Mouse (Mus musculus) hindbrain, embryonic 12.5 days (tissue): ENCODE measurements around the gene Tmcc2. TPM values are rescaled to one million over a fixed set of nuclear protein-coding genes. Genes with fewer than 3 reads are reported as not detected.
A peak's percentile ranks its signal among the peaks of the same experiment; 100 is the strongest.

Experiments used
- ATAC-seq: fragments of 200-750 bp; cut with Nextera tagmentation; 2 replicates; pipeline ENCODE4 v1.8.0; 2017; ENCODE audit warnings: moderate TSS enrichment; ENCODE audit not compliant: low FRiP score
- H3K27ac ChIP-seq: fragments of 300-500 bp; sonication (generic); 2 replicates; pipeline ENCODE4 v1.5.1; 2016; ENCODE audit warnings: mild to moderate bottlenecking
- H3K27me3 ChIP-seq: fragments of 300-500 bp; sonication (generic); 2 replicates; pipeline ENCODE4 v1.6.1; 2016; ENCODE audit warnings: mild to moderate bottlenecking
- H3K36me3 ChIP-seq: fragments of 300-500 bp; sonication (generic); 2 replicates; pipeline ENCODE4 v1.6.1; 2016; ENCODE audit warnings: mild to moderate bottlenecking
- H3K4me1 ChIP-seq: fragments of 300-500 bp; sonication (generic); 2 replicates; pipeline ENCODE4 v1.6.1; 2016
- H3K4me2 ChIP-seq: fragments of 300-500 bp; sonication (generic); replicated peaks from 2 replicates; pipeline ENCODE4 v1.6.1; 2016; ENCODE audit warnings: mild to moderate bottlenecking
- H3K4me3 ChIP-seq: fragments of 300-500 bp; sonication (generic); 2 replicates; pipeline ENCODE4 v1.5.1; 2016; ENCODE audit warnings: mild to moderate bottlenecking
- H3K9ac ChIP-seq: fragments of 300-500 bp; sonication (generic); 2 replicates; pipeline ENCODE4 v1.6.1; 2016; ENCODE audit warnings: mild to moderate bottlenecking, moderate library complexity
- H3K9me3 ChIP-seq: fragments of 300-500 bp; sonication (generic); replicated peaks from 2 replicates; pipeline ENCODE4 v1.6.1; 2016; ENCODE audit warnings: mild to moderate bottlenecking
- whole genome bisulfite sequencing: fragments of 180-500 bp; shearing (Covaris S2); methylation state at CpG from one replicate; pipeline ENCODE4 v1.1.7; 2016; 5-methylcytosine and 5-hydroxymethylcytosine counted together
- polyA plus RNA-seq: library from polyadenylated mRNA; unstranded; fragments of >200 nt; fragmentation: Nextera tagmentation; extraction: Ambion mirVana; gene quantifications from 2 replicates; pipeline ENCODE4 v1.2.1, GENCODE M21; 2016

Tmcc2 gene
- polyA plus RNA-seq, 1 experiment from 2014 or later, result 37.8 TPM

DNA sequence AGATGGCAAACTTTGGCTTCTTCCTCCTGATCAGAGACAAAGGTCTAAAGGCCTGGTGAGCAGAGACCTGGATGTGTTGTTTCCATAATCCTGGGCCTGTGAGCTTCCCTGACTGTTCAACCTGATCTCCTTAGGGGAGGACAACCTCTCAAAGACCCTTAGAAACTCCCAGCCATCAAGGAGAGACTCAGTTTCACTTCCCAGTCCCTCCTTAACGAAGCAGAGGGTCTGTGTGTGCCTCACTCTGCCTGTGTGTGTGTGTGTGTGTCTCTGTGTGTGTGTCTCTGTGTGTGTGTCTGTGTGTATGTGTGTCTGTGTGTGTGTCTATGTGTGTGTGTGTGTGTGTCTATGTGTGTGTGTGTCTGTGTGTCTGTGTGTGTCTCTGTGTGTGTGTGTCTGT lies 47.4 kb downstream of the Tmcc2 start:
- Histone ChIP-seq H3K4me3 (no peak overlapping the region), H3K9ac (peak overlapping the region; percentile 24; the same call in 1 of the 2 replicates), H3K27ac (no peak overlapping the region), H3K4me2 (no peak overlapping the region), H3K27me3 (no peaks in the 10 kb centered on the region), H3K4me1 (no peaks in the 10 kb centered on the region), H3K36me3 (no peaks in the 10 kb centered on the region), H3K9me3 (no peaks in the 10 kb centered on the region)
- ATAC-seq, result no peak
- WGBS, result 85% methylated on average over 1 of the region's 1 CpGs

DNA sequence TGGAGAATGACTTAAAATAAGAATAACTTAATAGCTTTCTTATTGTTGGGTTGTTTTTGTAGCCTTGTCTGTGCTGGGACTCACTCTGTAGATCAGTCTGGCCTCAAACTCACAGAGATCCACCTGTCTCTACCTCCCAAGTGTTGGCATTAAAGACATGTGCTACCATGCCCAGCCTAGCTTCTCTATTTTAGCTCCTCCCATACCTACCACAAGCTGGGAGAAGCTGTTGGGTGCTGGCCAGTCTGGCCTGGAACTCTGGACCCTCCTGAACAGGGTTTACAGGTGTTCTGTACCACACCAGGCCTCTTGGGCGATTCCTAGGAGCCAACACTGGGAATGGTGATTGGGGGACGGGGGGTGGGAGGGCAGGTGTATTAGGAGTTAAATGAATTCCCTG lies 47.9 kb downstream of the Tmcc2 start:
- Histone ChIP-seq H3K36me3 (no peaks in the 10 kb centered on the region), H3K27ac (no peak overlapping the region), H3K4me1 (peaks cover 1% of the 10 kb centered on the region; the same call in 1 of the 2 replicates), H3K9ac (no peak overlapping the region), H3K4me2 (no peak overlapping the region), H3K27me3 (no peaks in the 10 kb centered on the region), H3K4me3 (no peak overlapping the region), H3K9me3 (no peaks in the 10 kb centered on the region)
- no peak for ATAC-seq
- WGBS, result 85% methylated on average over 2 of the region's 2 CpGs

DNA sequence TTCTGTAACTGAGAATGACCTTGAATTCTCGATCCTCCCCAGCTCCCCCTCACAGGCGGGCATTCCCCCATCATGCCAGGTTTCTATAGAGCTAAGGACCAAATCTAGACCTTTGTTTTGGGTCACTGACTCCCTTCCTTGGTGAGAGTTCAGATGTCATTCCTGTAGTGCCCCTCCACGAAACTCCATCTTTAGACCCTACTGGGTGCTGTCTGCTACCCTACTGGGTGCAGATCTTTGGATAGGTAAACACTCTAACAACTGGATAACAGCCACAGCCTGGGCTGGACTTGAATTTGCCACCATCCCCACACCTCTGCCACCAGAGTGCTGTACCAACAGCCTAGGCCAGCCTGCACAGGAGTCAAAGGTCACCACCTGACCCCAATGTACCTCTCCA lies 48.6 kb downstream of the Tmcc2 start:
- WGBS, result 56% methylated on average over 3 of the region's 3 CpGs
- H3K36me3 ChIP-seq, result no peaks in the 10 kb centered on the region
- H3K4me2 ChIP-seq, result no peak overlapping the region
- no peaks in the 10 kb centered on the region for H3K27me3 ChIP-seq
- H3K27ac ChIP-seq, result no peak overlapping the region
- no peak for ATAC-seq
- no peaks in the 10 kb centered on the region for H3K9me3 ChIP-seq
- H3K9ac ChIP-seq, result no peak overlapping the region
- H3K4me3 ChIP-seq, result no peak overlapping the region
- peaks cover 8% of the 10 kb centered on the region; the same call in 1 of the 2 replicates for H3K4me1 ChIP-seq

DNA sequence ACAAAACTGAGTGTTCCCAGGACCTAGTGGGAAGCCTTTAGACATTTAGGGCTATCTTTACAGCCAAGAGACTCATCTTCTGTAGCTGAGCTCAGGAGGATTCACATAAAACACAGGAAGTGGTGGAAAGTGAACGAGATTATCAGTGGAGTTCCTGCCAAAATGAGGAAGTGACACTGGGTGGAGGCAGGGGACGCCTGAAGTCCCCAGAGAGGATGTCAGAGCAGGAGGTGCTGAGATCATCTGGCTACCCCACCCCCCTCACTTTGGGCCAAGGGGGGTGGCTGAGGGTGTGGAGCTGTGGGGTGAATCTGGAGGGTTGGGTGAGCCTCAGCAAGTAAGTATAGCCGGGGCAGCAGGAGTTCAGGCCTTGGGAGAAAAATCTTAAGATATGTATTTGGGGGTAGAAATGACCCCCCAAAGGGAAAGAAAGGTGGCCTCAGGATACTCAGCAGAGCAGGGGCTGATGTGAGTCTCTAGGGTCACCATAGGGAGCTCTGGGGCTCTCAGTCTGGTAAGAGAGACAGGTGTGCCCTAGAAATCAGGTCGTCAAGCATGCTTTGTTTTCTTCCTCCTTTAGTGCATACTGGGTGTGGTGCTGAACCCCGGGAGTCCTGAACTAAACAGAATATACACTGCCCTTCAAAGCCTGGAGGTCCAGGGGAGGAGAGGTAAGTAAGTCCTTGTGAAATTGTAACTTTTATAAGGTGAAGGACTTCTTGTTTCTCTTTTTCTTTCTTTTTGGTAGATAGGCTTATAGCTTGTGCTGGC lies 49.2 kb downstream of the Tmcc2 start:
- Histone ChIP-seq H3K27me3 (no peaks in the 10 kb centered on the region), H3K9ac (no peak overlapping the region), H3K4me2 (no peak overlapping the region), H3K4me3 (no peak overlapping the region), H3K36me3 (no peaks in the 10 kb centered on the region), H3K27ac (no peak overlapping the region), H3K4me1 (peaks cover 9% of the 10 kb centered on the region; the same call in 1 of the 2 replicates), H3K9me3 (no peaks in the 10 kb centered on the region)
- 62% methylated on average over 5 of the region's 5 CpGs for WGBS
- ATAC-seq, result no peak

DNA sequence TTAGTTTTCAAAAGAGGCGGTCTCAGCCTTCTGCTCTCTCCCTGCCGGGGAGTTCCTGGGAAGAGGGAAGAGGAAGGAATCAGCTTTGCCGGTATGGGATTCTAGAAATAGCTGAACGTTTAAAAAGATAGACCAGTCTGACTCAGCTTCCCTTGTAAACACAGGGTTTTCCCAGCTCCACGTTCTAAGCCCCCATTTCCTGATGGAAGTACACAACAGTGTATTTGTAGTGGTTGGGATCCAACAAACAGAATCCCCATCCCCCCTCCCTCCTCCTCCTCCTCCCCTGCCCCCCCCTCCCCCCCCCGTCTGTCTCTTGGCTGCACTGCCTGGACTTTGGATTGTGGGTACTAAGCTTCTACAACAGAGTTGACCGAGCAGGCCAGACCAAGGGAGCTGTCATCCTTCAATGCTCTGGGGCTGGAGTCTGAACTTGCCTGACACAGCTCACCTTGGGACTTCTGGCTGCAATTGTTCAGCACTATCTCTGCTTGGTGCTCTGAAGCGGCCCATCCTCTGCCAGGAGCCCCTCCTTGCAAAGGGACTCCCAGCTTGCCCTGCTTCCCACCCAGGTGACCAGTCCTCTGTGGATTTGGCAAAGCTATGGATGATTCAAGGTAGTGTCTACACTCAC lies 52.9 kb downstream of the Tmcc2 start:
- Histone ChIP-seq H3K9ac (no peak overlapping the region), H3K36me3 (no peaks in the 10 kb centered on the region), H3K27ac (no peak overlapping the region), H3K4me3 (no peak overlapping the region), H3K4me2 (no peak overlapping the region), H3K4me1 (peaks cover 40% of the 10 kb centered on the region), H3K9me3 (no peaks in the 10 kb centered on the region), H3K27me3 (no peaks in the 10 kb centered on the region)
- ATAC-seq, result no peak
- 46% methylated on average over 8 of the region's 8 CpGs for WGBS

DNA sequence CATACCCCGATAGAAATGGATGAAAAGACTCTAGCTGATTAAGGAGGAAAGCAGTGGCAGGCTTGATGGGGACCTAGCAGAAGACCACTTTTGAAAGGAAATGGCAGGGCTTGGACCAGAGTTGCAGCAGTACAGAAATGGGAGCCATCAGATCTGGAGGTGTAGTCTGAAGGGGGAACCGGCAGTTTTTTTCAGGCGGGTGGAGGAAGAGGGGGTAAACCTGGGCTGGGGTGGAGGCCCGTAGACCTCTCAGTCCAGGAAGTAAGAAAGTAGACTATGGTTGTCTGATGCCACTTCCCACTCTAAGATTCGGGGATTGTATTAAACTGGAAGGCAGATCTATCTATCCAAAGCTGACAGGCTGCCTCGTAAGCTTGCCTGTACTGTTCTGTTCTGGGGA lies 54.2 kb downstream of the Tmcc2 start:
- H3K27ac ChIP-seq, result no peak overlapping the region
- 65% methylated on average over 6 of the region's 6 CpGs for WGBS
- H3K27me3 ChIP-seq, result no peaks in the 10 kb centered on the region
- H3K9me3 ChIP-seq, result no peaks in the 10 kb centered on the region
- H3K36me3 ChIP-seq, result peaks cover 8% of the 10 kb centered on the region; the same call in 1 of the 2 replicates
- no peak overlapping the region for H3K9ac ChIP-seq
- peaks cover 52% of the 10 kb centered on the region for H3K4me1 ChIP-seq
- no peak overlapping the region for H3K4me3 ChIP-seq
- H3K4me2 ChIP-seq, result no peak overlapping the region
- ATAC-seq, result no peak

DNA sequence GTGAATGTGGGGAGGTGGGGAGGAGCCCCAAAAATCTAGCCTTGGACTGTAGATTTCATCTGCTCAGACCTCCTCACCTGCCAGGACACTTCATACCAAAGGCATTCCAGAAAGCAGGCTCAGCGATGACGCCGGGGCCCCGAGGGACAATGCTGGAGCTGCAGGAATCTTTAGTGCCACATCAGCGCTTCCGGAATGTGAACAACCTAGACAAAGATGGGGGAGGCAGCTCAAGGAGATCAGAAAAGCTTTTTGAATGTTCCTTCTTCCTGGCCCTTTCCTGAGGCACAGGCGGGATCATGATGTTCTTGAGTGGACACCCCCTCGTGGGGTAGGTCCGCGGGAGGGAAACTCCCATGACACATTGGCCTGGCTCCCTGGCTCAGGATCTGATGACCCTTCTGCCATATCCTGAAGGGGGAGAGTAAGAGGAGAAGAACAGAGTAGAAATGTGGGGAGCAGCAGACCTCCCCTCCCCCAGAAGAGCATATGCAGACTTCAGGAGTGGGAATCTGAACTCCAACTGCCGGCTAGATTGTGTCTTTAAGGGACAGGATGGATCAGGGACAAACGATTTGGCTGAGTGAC lies 55.6 kb downstream of the Tmcc2 start:
- H3K9ac ChIP-seq, result no peak overlapping the region
- H3K27me3 ChIP-seq, result no peaks in the 10 kb centered on the region
- H3K27ac ChIP-seq, result peak overlapping the region; percentile 86; the same call in 1 of the 2 replicates
- H3K4me2 ChIP-seq, result no peak overlapping the region
- no peak for ATAC-seq
- peaks cover 17% of the 10 kb centered on the region; the same call in 1 of the 2 replicates for H3K36me3 ChIP-seq
- H3K4me1 ChIP-seq, result peaks cover 56% of the 10 kb centered on the region
- no peaks in the 10 kb centered on the region for H3K9me3 ChIP-seq
- WGBS, result 34% methylated on average over 12 of the region's 12 CpGs
- no peak overlapping the region for H3K4me3 ChIP-seq

DNA sequence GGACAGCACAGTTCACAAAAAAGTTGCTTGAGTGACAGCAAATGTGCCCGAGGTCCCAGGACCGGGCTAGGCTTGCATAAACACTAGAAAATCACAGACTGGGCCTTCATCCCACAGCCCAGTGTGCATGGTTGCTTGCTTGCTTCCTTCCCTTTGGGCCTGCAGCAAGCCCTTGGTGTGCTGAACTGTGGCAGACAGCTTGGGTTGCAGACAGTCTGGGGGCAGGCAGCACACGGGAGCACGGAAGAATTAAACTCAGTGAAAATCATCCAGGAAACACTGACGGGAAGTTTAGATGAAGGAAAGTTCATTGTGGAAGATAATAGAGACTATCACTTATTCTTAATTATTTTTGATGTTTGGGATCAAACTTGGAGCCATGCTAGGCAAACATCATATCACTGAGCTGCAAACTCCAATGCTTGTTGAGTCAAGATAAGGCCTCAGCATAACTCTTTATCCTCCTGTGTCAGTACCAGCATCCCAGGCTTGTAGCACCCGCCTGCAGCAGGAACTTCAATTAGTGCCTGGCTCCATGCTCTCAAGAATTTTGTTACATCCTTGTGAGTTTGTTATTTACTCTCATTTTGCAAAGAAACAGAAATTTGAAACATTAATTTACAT lies 56.8 kb downstream of the Tmcc2 start:
- Histone ChIP-seq H3K4me3 (no peak overlapping the region), H3K27ac (peak overlapping the region; percentile 86), H3K9ac (0 out of 2 replicates have a peak overlapping the region, but pooled peaks have one; percentile 4), H3K9me3 (no peaks in the 10 kb centered on the region), H3K4me2 (peak overlapping the region; percentile 28; the same call in 1 of the 2 replicates), H3K27me3 (no peaks in the 10 kb centered on the region), H3K4me1 (peaks cover 65% of the 10 kb centered on the region), H3K36me3 (peaks cover 22% of the 10 kb centered on the region)
- ATAC-seq, result peak; percentile 29
- 12% methylated on average over 6 of the region's 6 CpGs for WGBS

DNA sequence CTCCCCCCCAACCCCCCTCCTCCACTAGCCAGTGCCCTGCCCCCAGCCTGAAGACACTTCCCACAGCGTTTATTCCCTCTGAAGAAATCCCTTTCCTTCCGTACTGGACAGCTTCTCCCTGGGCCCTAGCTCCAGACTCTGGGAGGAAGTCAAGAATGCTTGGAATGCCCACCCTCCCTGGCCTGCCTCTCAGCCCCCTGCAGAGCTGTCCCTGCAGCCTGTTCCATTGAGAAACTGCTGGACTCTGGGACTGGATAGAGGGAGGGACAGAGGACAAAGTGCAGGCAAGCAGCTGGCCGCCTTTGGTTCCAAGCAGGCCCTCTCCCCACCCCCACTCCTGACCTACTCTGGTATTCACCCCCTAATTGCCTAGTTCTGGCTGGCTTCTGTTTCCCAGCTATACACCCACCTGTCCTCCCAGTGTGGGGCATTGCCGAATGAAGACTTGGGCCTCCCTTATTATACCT lies 57.4 kb downstream of the Tmcc2 start:
- Histone ChIP-seq H3K4me3 (no peak overlapping the region), H3K36me3 (peaks cover 25% of the 10 kb centered on the region), H3K4me2 (peak overlapping the region; percentile 28)

DNA sequence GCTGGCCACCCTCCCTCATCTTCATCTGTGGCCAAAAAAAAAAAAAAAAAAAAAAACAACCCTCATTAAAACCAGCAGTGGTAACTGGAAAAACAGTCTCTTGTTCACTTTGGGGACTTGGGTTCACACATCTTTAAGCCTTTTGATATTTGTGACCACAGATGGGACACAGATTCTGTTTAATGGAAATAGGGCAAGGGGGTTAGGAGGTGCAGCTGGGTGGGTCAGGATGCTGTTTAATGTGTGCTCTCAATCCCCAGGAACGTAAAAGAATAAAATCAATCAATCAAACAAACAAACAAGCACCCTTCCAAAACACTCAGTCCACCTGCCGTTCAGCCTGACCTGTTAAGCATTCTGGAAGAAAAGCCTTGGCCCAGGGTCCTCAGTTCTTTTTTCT lies 57.9 kb downstream of the Tmcc2 start:
- H3K4me2 ChIP-seq, result no peak overlapping the region
- H3K4me1 ChIP-seq, result peaks cover 64% of the 10 kb centered on the region
- no peaks in the 10 kb centered on the region for H3K27me3 ChIP-seq
- peaks cover 30% of the 10 kb centered on the region for H3K36me3 ChIP-seq
- WGBS, result 4% methylated on average over 2 of the region's 2 CpGs
- peak overlapping the region; percentile 86 for H3K27ac ChIP-seq
- no peak overlapping the region for H3K4me3 ChIP-seq
- ATAC-seq, result peak; percentile 4; the same call in 1 of the 2 replicates
- no peaks in the 10 kb centered on the region for H3K9me3 ChIP-seq
- no peak overlapping the region for H3K9ac ChIP-seq

More for the DNA sequence above, 57.4 kb downstream of the Tmcc2 start:
- WGBS, result under 1% methylated on average over 4 of the region's 4 CpGs
- Histone ChIP-seq H3K9ac (0 out of 2 replicates have a peak overlapping the region, but pooled peaks have one; percentile 4), H3K27me3 (no peaks in the 10 kb centered on the region), H3K4me1 (peaks cover 65% of the 10 kb centered on the region), H3K9me3 (no peaks in the 10 kb centered on the region), H3K27ac (peak overlapping the region; percentile 86)
- peak; percentile 85 for ATAC-seq

DNA sequence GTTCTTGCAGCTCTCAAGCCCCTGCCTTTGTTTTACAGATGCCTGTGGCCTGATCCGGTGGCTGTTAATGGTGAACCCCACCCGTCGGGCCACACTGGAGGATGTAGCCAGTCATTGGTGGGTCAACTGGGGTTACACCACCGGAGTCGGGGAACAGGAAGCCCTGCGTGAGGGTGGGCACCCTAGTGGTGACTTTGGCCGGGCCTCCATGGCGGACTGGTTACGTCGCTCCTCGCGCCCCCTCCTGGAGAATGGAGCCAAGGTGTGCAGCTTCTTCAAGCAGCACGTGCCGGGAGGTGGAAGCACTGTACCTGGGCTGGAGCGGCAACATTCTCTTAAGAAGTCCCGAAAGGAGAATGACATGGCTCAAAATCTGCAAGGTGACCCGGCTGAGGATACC lies 59.8 kb downstream of the Tmcc2 start:
- 87% methylated on average over 17 of the region's 17 CpGs for WGBS
- no peaks in the 10 kb centered on the region for H3K27me3 ChIP-seq
- no peak overlapping the region for H3K4me2 ChIP-seq
- no peak overlapping the region for H3K9ac ChIP-seq
- H3K27ac ChIP-seq, result no peak overlapping the region; the same call in 1 of the 2 replicates
- peaks cover 34% of the 10 kb centered on the region for H3K36me3 ChIP-seq
- no peak for ATAC-seq
- H3K4me3 ChIP-seq, result no peak overlapping the region
- H3K4me1 ChIP-seq, result peaks cover 72% of the 10 kb centered on the region
- no peaks in the 10 kb centered on the region for H3K9me3 ChIP-seq

DNA sequence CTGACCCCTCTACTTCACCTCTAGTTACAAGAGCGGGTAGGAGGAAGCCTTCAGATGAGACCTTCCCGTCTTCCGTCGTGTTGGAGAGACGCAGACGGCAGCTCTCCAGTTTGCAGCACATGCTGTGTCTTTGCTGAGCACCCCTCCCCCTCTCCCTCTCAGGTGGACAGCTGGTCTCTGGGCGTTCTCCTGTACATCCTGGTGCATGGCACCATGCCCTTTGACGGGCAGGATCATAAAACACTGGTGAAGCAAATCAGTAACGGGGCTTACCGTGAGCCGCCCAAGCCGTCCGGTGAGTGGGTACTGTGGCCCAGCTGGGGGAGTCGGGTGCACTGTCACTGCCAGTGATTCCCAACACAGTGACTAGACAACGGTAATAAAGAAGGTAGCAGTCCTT lies 60.7 kb downstream of the Tmcc2 start:
- ATAC-seq, result no peak
- WGBS, result 79% methylated on average over 15 of the region's 15 CpGs
- no peak overlapping the region; the same call in 1 of the 2 replicates for H3K27ac ChIP-seq
- H3K4me2 ChIP-seq, result no peak overlapping the region
- H3K27me3 ChIP-seq, result no peaks in the 10 kb centered on the region
- H3K36me3 ChIP-seq, result peaks cover 41% of the 10 kb centered on the region
- no peak overlapping the region for H3K9ac ChIP-seq
- peaks cover 72% of the 10 kb centered on the region for H3K4me1 ChIP-seq
- H3K9me3 ChIP-seq, result no peaks in the 10 kb centered on the region
- no peak overlapping the region for H3K4me3 ChIP-seq
